Mouse (Mus musculus) adrenal gland, postnatal 25 days (tissue): Measurements from ENCODE around the gene Rab3gap2. TPM values are rescaled to one million over a fixed set of nuclear protein-coding genes. Genes with fewer than 3 reads are reported as not detected.

ENCODE experiments used
- DNase-seq: peaks from one replicate; pipeline ENCODE4 v3.0.0; 2021; ENCODE audit warnings: mixed read lengths
- microRNA-seq, 2 experiments: library from miRNA; unstranded; fragments of <30 nt; microRNA quantifications; one replicate each; pipeline ENCODE4 v1.2.0; 2021
- total RNA-seq: library from RNA; stranded (reverse); gene quantifications from 2 replicates; pipeline ENCODE4 v1.2.3, GENCODE M21; 2021

The Rab3gap2 gene
- total RNA-seq, 1 experiment from 2014 or later, result 60.8 TPM

- DNase-seq, result peak; percentile 90
These were observed 128.1 kb downstream of the Rab3gap2 start, which contains the start of gene Bpnt1 for GRCm38 (mm10) chr1:185331983-185332430. Bpnt1 (plus strand) TSS chr1:185332149.

DNA sequence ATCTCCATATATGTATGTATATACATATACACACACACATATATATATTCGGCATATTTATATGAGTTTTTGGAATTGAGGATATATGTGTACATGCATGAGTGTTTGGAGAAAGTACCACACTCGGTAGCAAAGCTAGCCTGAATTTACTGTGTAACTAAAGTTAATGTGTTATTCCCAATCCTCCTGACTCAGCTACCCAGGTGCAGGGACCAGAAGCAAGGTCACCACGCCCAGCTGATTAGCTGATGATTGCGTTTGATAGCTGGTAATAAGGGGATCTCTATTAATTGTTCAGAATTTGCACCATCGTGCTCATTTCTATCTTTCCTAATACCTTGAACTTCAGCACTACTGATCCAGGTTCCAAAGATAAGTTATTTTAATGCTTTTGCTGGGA is 129.7 kb downstream of the Rab3gap2 start:
- no peak for DNase-seq

DNA sequence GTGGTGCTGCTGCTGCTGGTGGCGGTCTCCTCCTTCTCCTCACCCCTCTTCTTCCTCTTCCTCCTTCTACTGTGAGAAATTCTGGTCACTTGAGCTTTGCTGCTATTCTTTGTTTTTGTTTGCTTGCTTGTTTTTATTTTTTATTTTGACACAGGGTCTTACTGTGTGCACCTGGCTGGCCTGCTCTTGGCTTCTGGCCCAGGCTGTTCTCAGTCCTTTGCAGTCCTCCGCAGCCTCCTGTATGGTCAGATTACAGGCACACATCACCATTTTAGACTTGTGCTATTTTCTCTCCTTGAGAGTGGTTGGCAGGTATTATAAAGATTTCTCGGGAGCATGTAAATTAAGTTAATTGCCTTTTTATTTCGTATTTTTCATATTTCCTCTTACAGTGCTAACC is 130.2 kb downstream of the Rab3gap2 start:
- DNase-seq, result no peak

DNA sequence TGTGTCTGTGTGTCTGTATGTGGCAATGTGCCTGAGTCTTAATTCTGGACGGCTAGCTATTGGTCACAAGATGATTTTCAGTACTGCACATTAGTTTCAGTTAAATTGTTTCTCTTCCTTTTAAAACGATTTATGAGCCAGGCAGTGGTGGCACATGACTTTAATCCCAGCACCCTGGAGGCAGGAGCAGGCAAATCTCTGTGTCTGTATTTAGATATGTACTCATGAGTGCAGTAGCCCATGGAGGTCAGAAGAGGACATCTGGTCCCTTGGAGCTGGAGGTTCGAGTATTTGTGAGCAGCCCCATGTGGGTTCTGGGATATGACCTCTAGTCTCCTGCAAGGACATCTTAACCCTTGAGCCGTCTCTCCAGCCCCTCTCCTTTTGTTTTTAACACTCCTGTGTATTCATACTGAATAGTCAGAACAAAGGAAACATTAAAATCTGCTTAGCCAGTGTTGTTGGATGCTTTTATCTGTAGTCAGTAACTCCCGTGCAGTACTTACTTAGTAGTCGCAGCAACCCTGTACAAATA is 131.4 kb downstream of the Rab3gap2 start:
- no peak for DNase-seq

Small RNA genes lying within 50 kb of the gene (microRNA-seq; reads per million reads assigned to microRNA genes)
- gene Mir194-1 (2.7 to 10.0 reads per million in 2 experiments), gene Mir215 (2.1 to 6.9 reads per million in 2 experiments), gene Mir664 (61.9 to 68.3 reads per million in 2 experiments)

Other genes starting within 250 kb of the Rab3gap2 start
- gene Mark1, start 204.5 kb upstream of the Rab3gap2 start, total RNA-seq, result 6.4 and 6.6 TPM in 2 replicates
- gene Iars2, start 125.3 kb downstream of the Rab3gap2 start, total RNA-seq, result 86.6 and 107 TPM in 2 replicates
- gene Bpnt1, start 128.0 kb downstream of the Rab3gap2 start, total RNA-seq, result 99.9 and 103 TPM in 2 replicates
- gene Eprs, start 158.9 kb downstream of the Rab3gap2 start, total RNA-seq, result 124 and 187 TPM in 2 replicates